Mouse (Mus musculus): ENCODE measurements around the gene Ybey.

Ybey gene

DNA sequence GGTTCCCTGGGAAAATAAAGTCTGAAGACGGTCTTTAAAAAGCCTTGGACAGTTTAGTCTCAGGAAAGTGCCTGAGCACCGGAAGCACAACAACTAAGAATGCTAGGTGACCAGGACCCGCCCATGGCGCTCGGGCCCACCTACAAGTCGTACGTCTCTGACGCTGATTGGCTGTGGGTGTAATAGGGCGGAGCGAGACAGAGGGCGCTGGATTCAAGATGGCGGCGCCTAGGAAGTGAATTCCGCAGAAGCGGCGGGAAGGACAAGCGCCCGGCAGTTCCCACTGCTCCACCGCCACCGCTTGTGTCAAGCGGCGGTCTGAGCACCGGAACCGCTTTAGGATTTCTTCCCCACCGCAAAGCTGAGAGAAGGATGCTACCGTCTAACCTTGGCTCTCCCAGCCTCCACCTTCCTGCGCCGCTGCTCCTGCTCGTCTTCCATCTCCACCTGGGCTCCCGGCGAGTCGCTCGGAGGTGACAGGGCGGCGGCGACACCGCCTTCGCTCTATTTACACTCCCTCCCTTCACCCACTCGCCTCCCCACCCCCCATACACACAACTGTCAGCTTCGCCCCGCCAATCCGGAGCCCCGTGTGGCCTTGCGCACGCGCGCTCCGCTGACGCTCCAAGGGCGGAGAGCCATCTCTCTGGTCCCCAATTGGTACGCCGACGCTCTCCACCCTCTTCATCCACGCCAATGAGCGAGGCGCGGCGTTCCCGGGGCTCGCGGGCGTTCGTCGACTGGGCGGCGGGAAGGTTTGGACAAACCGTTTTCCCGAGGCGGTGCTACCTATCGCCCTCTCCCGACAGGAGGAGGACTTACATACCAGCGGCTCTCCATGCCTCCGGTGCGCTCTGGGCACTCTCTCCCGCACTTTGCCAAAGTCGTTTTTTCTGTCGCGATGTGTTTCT is 26.5 kb downstream of the Ybey start, which contains the start of gene Pcnt:
Gene Pcnt, minus strand, starts transcription at position 609 of the 911 bp plus-strand sequence.
- DNase-seq (ENCODE audit: low spot score) = peak; percentile 93

DNA sequence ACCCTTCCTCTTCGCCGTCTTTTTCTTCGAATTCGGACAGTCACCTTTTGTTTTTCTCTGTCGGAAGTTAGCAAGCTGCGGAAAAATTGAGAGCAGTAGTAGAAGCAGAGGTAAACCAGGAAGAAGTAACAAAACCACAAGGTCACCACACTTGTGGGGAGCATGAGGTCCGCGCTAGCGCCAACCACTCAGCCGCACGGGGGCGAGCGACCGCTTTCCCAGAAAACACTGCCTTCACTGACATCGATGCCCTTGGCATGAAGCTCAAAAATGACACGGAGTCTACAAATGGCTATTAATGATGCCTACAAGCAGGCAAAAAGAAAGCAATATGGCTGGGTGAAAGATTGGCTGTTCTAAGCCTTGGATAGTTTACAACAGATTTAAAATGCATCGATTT is 28.6 kb downstream of the Ybey start, which contains the start of gene AC141477.1:
Gene AC141477.1, minus strand, starts transcription at position 164 of the 400 bp plus-strand sequence.
- no peak for DNase-seq (ENCODE audit: low spot score)

DNA sequence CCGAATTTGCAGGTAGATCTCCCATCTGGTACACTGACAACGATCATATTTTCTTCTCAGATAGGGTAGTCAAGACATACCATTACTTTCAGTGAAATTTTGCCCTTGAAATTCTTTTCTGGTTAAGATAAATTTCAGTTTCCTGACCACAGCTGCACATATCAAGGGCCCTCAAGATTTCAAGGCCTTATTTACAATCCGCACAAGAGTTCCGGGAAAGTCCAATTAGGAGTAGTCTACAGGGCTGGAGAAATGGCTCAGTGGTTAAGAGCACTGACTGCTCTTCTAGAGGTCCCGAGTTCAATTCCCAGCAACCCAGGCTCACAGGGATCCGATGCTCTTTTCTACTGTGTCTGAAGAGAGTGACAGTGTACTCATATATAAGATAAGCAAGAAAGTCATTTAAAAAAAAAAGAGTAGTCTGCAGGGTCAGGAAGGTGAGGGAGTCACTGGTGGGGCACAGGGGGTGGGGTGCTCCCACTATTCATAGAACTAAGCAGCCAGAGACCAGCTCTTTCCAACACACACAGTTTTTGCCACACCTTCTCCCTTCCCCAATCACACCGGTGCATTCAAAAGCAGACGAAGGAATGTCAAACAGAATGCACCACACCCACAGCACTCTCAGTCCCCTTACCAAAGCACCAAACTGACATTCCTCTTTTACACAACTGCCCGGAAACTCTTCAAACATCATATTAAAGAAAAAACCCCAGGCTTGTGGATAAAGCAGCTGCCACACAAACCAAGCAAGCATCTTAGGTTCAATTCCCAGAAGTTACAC is 29.6 kb downstream of the Ybey start:
- DNase-seq (ENCODE audit: low spot score) = no peak

DNA sequence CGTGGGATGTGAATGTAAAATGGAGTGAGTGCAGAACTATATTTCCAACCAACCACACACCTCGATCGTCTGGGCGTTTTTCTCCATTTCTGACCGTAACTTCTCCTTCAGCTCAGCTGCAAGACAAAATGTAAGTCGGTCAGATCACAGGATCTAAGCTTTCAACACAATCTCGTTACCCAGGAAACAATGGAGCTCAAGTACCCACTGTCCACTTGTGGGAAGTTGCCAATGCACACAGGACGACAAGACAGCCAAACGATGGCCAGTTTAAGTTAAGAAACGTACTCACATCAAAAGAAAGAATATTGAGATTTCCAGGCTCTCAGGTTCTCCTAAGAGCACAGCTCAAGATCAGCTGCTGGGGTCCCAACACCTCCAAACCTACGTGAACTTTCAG is 35.0 kb downstream of the Ybey start:
- DNase-seq (ENCODE audit: low spot score) = no peak

DNA sequence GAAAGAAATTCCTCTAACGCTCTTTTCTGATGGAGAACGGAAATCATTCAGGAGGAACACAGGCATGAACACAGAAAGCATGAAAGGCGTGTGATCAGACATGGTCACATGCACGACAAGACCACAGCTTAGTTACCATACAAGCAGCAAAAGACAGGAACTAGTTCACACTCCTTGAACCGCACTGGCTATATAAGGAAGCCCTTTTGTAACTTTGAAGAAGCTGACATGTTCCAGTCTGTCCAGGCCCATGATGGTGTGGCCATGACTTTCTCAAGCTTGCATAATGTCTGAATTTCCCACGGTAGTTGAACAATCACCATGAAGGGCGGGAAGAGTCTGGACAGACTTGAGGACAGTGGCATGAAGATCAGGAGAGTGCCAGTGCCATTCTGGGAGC is 43.2 kb downstream of the Ybey start:
- DNase-seq (ENCODE audit: low spot score) = no peak

DNA sequence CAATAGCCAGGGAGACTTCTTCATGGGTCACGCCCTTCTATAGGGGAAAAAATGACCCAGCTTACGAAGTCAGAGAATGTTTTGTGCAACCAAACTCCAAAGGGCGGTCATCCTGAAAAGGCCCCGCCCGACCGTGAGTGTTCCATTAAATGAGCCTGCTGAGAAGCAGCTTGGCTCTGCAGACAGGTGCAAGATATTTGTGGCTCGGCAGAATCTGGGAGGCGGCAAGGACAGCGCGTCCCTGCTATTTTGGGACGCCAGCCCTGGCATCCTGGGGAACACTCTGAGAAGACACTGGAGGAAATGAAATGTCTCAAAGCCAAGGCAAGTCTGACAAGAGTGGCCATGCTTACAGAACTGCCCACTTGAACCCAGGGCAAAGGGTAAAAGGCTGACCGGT is 52.1 kb downstream of the Ybey start:
- peak; percentile 41 for DNase-seq (ENCODE audit: low spot score)
